Mouse (Mus musculus) layer of hippocampus, adult 2 months (tissue): ENCODE results near the gene Pkd2. TPM values are rescaled to one million over a fixed set of nuclear protein-coding genes. Genes with fewer than 3 reads are reported as not detected.

Experiments
- DNase-seq, 2 experiments: peaks; one replicate each; pipeline ENCODE4 v3.0.0; 2022; ENCODE audit warnings: low spot score in 2 of 2
- H3K27ac ChIP-seq: fragments of 200-600 bp; 2 replicates; pipeline ENCODE4 v1.8.1; 2022
- H3K4me3 ChIP-seq: fragments of 200-600 bp; 2 replicates; pipeline ENCODE4 v1.8.1; 2022; ENCODE audit warnings: mild to moderate bottlenecking
- CTCF ChIP-seq: fragments of 200-600 bp; conservative IDR thresholded peaks from 2 replicates; pipeline ENCODE4 v1.8.1; 2022; ENCODE audit warnings: antibody characterized with exemption, mild to moderate bottlenecking, moderate library complexity
- total RNA-seq, 2 experiments: library from RNA; stranded (reverse); gene quantifications; 2 replicates each; pipeline ENCODE4 v1.2.3; 2021

The Pkd2 gene
- total RNA-seq, 2 experiments from 2014 or later, result 33.2 to 38.8 TPM

DNA sequence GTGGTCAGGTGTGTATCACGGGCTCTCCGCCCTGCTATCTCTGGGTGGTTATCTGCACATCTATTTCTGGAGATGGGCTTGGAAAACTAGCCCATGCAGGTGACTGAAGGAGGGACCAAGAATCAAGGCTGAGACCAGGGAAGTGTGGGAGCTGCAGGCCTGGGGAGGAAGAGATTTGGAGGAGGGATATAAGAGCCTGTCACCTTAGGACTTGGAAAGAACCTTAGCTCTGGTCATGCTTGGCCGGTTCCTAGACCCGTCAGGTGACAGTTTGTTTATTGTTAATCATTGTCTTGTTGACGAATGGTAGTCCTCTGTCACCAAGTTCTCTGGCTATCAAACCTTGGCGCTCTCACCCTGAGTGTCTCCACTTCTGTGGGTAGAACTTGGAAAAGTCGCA, 21.1 kb downstream of the Pkd2 start:
- H3K4me3 ChIP-seq, result no peak overlapping the region
- DNase-seq, result no peak
- no peak for TF ChIP-seq CTCF
- no peak overlapping the region for H3K27ac ChIP-seq

DNA sequence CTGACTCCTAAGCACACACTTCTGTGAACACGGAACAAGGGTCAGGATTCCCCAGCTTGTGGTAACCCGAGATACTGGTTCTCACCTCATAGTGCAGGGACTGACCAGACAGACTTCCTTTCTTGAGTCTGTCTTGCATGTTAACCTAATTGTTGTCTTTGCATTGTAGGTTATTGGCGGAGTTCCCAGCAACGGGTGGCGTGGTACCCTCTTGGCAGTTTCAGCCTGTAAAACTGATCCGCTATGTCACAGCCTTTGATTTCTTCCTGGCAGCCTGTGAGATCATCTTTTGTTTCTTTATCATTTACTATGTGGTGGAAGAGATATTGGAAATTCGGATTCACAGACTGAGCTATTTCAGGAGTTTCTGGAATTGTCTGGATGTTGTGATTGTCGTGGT, 23.6 kb downstream of the Pkd2 start:
- no peak overlapping the region for H3K4me3 ChIP-seq
- TF ChIP-seq CTCF, result no peak
- DNase-seq, result no peak
- no peak overlapping the region for H3K27ac ChIP-seq

DNA sequence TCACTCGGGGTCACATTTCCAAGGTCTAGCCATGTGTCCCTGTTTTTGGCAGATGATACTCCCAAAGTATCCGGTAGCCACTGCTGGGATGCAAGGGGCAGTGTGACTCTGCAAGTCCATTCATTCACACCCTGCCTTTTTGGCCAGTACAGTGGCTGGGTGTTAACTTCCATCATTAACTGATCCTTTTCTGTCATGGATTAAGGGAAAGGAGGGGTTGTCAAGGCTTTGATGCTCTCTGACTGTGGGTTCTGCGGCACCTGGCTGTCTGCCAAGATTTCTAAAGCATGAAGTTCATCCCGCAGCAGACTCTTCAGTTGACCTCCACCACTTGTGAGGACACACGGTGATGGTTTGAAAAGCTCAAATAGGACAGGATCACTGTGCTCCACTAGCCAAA, 32.3 kb downstream of the Pkd2 start:
- no peak for DNase-seq
- H3K27ac ChIP-seq, result no peak overlapping the region
- H3K4me3 ChIP-seq, result no peak overlapping the region
- no peak for TF ChIP-seq CTCF

DNA sequence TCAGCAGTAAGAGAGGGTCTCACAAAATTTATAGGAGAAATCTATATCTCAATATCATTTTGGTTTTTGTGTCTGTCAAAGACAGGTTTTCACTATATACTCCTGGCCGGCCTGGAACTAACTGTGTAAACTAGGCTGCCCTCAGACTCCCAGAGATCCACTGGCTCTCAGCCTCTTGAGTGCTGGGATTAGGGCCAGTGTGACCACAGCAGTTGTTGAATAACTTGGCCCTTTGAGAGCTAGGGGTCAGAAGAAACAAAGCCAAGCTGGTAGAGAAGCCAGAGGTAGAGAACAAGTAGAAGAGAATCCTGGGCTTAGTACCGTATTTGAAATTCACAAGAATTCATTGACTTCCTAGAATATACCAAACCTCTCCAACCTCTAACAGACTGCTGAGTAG, 45.6 kb downstream of the Pkd2 start:
- no peak for DNase-seq
- Histone ChIP-seq H3K4me3 (no peak overlapping the region), H3K27ac (no peak overlapping the region)
- no peak for TF ChIP-seq CTCF

DNA sequence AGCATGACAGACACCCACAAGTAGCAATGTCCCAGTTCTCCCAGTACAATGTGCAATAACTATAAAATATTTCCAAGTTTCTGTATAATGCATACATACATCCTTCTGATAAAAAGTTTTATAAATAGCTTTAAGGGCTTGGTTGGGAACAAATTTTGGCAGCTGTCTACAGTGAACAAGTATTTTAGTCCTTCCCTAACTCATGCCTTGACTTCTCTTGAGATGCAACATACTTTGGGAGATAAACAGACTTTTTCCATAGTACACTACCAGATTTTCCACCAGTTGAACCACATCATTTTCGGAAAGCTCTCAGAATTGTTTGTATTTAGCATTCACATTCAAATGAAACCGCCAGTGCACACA, 48.6 kb downstream of the Pkd2 start:
- no peak for DNase-seq
- TF ChIP-seq CTCF, result no peak
- no peak overlapping the region; the same call in 1 of the 2 replicates for H3K27ac ChIP-seq
- H3K4me3 ChIP-seq, result peak overlapping the region; percentile 85

DNA sequence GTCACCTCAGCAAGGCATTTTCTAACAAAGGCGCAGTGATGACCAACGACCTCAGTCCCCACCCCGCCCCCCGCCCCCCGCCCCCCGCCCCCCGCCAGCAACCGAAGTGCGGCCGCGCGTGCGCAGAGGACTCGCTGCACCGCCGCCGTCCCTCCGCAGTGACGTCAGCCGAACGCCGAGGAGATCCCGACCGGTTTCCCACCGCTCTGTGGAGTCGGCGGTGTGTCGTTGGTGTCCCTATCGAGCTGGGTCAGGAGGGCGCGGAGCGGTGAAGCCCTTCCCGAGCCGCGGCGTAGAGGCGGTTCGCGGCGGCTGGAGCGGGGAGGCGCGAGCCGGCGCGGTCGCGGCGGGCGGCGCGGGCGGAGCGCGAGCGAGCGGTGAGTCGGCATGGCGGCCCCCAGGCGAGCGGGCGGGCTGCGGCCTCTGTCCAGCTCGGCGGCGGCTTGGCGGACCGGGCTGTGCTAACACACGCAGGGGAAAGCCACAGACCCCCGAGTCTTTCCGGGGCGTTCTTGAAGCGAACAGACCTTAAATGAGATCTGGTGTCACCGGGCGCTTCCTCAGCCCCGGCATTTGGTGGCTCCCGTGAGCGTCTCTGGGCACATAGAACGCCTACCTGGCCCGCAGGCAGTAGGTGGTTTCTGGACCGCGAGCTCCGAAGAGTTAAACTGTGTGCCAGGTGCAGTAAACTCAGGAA, 49.1 kb downstream of the Pkd2 start, which contains the start of gene BC005561:
BC005561 (plus strand) TSS at position 158 of the 697 bp plus-strand sequence.
- peak; percentile 77 to 83 for DNase-seq
- no peak for TF ChIP-seq CTCF
- peak within 1 kb of the TSS; percentile 94 for H3K27ac ChIP-seq
- peak within 1 kb of the TSS; percentile 85 for H3K4me3 ChIP-seq

DNA sequence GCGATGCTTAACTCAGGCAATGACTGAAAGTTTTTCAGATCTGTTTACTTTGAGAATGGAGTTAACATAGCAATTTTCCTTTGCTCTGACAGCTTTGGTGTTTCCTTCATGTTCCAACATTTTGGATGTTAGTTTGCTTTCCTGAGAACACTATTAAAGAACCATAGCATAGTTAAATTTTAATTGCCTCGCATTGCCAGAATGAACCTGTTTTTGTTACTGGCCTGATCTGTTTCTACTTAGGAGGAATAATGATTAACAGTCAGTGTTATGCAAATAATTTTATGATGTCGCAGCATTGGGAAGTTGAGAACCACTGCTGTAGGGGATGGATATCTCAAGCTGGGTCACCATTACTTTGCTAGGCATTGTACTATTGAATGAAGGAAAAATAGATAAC, 52.0 kb downstream of the Pkd2 start:
- Histone ChIP-seq H3K4me3 (no peak overlapping the region), H3K27ac (no peak overlapping the region)
- no peak for DNase-seq
- TF ChIP-seq CTCF, result no peak

DNA sequence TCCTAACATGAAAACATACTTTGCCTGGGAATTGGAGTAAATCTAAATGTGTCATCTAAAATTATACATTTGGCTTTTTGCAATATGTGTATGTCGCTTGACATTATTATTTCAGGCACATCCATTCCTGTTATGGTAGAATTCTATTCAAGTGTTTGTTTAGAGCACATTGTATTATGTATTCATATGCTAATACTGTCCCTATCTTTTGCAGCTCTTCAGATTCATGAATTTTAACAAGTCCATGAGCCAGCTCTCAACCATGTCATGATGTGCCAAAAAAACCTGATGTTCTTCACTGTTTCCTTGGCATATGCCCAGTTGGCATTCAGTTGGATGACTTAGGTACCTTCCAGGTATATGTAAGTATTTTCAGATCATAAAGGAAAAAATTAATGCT, 79.4 kb downstream of the Pkd2 start:
- DNase-seq, result no peak
- TF ChIP-seq CTCF, result no peak
- H3K27ac ChIP-seq, result no peak overlapping the region
- no peak overlapping the region for H3K4me3 ChIP-seq

DNA sequence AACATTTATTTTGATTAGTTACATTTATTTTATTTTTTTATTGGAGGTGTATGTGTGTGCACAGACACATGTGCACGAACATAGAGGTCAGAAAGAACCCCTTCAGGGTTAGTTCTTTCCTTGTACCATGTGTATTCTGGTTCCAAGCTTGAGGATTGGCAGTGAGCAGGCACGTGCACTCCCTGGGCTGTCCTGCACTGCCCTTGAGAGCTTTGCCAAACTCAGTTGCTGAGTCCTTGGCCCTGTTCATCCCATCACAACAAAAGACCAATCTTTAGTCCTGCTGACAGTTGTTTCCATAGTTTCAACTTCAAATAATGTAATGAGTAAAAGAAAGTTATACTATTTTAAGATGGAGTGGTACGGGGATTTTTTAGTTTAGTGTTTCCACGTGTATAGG, 80.1 kb downstream of the Pkd2 start:
- TF ChIP-seq CTCF, result no peak
- no peak overlapping the region for H3K4me3 ChIP-seq
- H3K27ac ChIP-seq, result no peak overlapping the region
- DNase-seq, result no peak

Other genes starting within 250 kb of the Pkd2 start
- under 1 TPM in 1 of 2 experiments, not detected in 1; 0.23 TPM for gene Ibsp, start 160.3 kb upstream of the Pkd2 start, total RNA-seq
- gene Mepe, start 134.1 kb upstream of the Pkd2 start, total RNA-seq, result not detected
- 1 to 10 TPM; 3.7 to 3.8 TPM for gene Spp1, start 24.3 kb upstream of the Pkd2 start, total RNA-seq
- gene BC005561, start 48.9 kb downstream of the Pkd2 start, total RNA-seq, result 10 to 100 TPM; 12.1 to 14.5 TPM